Mouse (Mus musculus): ENCODE data around the gene Nit2. TPM values are rescaled to one million over a fixed set of nuclear protein-coding genes. Genes with fewer than 3 reads are reported as not detected.

Gene Nit2
- polyA plus RNA-seq, 1 experiment from 2014 or later: 65.9 TPM

DNA sequence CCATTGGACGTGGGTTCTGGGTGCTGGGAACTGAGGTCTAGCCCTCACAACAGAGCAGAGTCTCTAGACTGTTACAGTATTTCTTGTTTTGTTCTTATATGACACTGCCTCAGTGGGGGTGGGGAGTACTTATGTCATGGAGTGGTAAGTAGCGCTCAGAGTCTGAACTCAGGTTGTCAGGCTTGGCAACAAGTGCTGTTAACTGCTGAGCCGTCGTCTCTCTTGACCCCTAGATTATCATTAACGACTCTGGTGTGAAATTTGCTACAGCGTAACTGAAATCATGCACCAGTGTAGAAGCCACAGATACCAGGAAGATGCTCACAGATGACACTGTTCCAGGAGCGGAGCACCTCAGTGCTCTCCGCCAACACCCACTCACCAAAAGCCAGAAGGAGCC lies 4.0 kb upstream of the Nit2 start:
- WGBS: 90% methylated on average over 8 of the region's 8 CpGs
- H3K9me3 ChIP-seq (ENCODE audit: control insufficient read depth, low read length): no peaks in the 10 kb centered on the region
- H3K27ac ChIP-seq (ENCODE audit: low read depth, low read length): no peak overlapping the region
- H3K4me3 ChIP-seq (ENCODE audit: low read depth, low read length): no peak overlapping the region
- H3K4me1 ChIP-seq (replicated peaks; ENCODE audit: control insufficient read depth, insufficient read depth, low read length): no peaks in the 10 kb centered on the region
- ATAC-seq (replicated peaks; ENCODE audit: low FRiP score) (no peak), DNase-seq (ENCODE audit: low spot score) (no peak)
- H3K9ac ChIP-seq (ENCODE audit: low read depth, low read length): no peak overlapping the region
- no peaks in the 10 kb centered on the region for H3K36me3 ChIP-seq (ENCODE audit: control insufficient read depth, insufficient read depth, low read length)
- no peaks in the 10 kb centered on the region for H3K27me3 ChIP-seq (replicated peaks; ENCODE audit: control insufficient read depth, insufficient read depth, low read length)
- H3K4me2 ChIP-seq: no peak overlapping the region

DNA sequence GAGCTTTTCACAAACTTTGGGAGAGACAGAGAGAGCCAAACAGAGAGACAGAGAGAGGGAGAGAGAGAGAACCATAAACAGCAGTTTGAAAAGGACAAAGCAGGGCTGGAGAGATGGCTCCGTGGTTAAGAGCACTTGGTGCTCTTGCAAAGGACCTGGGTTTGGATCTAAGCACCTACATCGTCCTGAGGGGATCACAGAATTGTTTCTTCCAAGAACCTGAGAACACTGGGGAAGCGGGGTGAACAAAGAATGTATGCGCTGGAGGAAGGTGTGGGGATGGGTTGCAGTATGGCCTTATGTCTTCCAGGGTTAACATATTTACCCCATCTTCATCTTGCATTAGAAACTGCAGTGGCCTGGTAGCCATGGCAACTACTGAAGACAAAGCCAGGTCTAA lies 1.1 kb upstream of the Nit2 start:
- peaks cover 6% of the 10 kb centered on the region; the same call in 1 of the 2 replicates for H3K36me3 ChIP-seq (ENCODE audit: control insufficient read depth, insufficient read depth, low read length)
- H3K4me1 ChIP-seq (replicated peaks; ENCODE audit: control insufficient read depth, insufficient read depth, low read length): 0 out of 2 replicates have a peak, but pooled peaks cover 3% of the 10 kb centered on the region
- H3K9ac ChIP-seq (ENCODE audit: low read depth, low read length): no peak overlapping the region
- no peaks in the 10 kb centered on the region for H3K27me3 ChIP-seq (replicated peaks; ENCODE audit: control insufficient read depth, insufficient read depth, low read length)
- 75% methylated on average over 4 of the region's 4 CpGs for whole genome bisulfite sequencing
- ATAC-seq (replicated peaks; ENCODE audit: low FRiP score) (no peak), DNase-seq (ENCODE audit: low spot score) (no peak)
- H3K9me3 ChIP-seq (ENCODE audit: control insufficient read depth, low read length): no peaks in the 10 kb centered on the region
- no peak overlapping the region for H3K27ac ChIP-seq (ENCODE audit: low read depth, low read length)
- H3K4me2 ChIP-seq: no peak overlapping the region
- no peak overlapping the region for H3K4me3 ChIP-seq (ENCODE audit: low read depth, low read length)

DNA sequence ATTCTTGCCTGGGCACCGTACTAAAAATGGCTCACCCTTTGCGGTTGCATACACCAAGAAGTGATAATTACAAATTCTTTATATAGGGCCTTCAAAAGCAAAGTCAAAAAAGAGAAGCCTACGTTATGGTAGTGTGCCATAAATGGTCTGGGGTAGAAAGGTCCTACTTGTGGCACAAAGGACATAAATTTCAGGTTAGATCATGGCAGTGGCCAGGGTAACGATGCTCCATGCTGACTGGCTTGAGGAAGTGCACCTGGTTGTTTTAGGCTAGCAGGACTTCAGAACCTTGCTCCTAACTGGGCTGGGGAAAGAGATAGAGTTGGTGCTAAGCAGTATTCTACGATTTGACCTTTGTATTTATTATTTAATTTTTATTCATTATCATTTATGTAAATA lies 372 bp upstream of the Nit2 start:
- H3K27me3 ChIP-seq (replicated peaks; ENCODE audit: control insufficient read depth, insufficient read depth, low read length): no peaks in the 10 kb centered on the region
- peak overlapping the region; percentile 92 for H3K4me3 ChIP-seq (ENCODE audit: low read depth, low read length)
- no peak overlapping the region for H3K27ac ChIP-seq (ENCODE audit: low read depth, low read length)
- 0 out of 2 replicates have a peak, but pooled peaks cover 3% of the 10 kb centered on the region for H3K4me1 ChIP-seq (replicated peaks; ENCODE audit: control insufficient read depth, insufficient read depth, low read length)
- peaks cover 7% of the 10 kb centered on the region; the same call in 1 of the 2 replicates for H3K36me3 ChIP-seq (ENCODE audit: control insufficient read depth, insufficient read depth, low read length)
- peak overlapping the region; percentile 88 for H3K9ac ChIP-seq (ENCODE audit: low read depth, low read length)
- 34% methylated on average over 5 of the region's 5 CpGs for WGBS
- ATAC-seq (replicated peaks; ENCODE audit: low FRiP score): no peak
- no peaks in the 10 kb centered on the region for H3K9me3 ChIP-seq (ENCODE audit: control insufficient read depth, low read length)
- DNase-seq (ENCODE audit: low spot score): no peak
- peak overlapping the region; percentile 84 for H3K4me2 ChIP-seq

DNA sequence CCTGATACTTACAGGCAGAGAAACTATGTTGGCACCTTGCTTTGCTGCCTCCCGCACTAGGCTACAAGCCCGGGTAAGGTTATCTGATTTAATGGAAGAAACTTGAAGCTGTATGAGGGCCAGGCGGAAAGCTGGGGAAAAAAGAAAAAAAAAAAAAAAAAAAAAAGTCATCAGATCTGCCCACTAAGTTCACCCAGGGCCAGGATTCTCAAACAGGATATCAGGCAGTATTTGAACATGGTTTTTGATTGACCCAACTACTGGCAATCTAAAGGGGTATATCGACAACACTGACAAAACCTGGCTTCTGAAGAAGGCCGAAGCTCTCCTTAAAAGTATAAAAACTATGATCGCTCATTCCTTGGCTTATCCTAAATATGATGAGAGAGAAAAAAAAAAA lies 1.1 kb downstream of the Nit2 start:
- DNase-seq (ENCODE audit: low spot score) (no peak), ATAC-seq (replicated peaks; ENCODE audit: low FRiP score) (no peak)
- 0 out of 2 replicates have a peak, but pooled peaks cover 3% of the 10 kb centered on the region for H3K4me1 ChIP-seq (replicated peaks; ENCODE audit: control insufficient read depth, insufficient read depth, low read length)
- H3K36me3 ChIP-seq (ENCODE audit: control insufficient read depth, insufficient read depth, low read length): peaks cover 7% of the 10 kb centered on the region; the same call in 1 of the 2 replicates
- no peaks in the 10 kb centered on the region for H3K9me3 ChIP-seq (ENCODE audit: control insufficient read depth, low read length)
- H3K27me3 ChIP-seq (replicated peaks; ENCODE audit: control insufficient read depth, insufficient read depth, low read length): no peaks in the 10 kb centered on the region
- peak overlapping the region; percentile 92 for H3K4me3 ChIP-seq (ENCODE audit: low read depth, low read length)
- peak overlapping the region; percentile 84 for H3K4me2 ChIP-seq
- H3K27ac ChIP-seq (ENCODE audit: low read depth, low read length): peak overlapping the region; percentile 91
- WGBS: 79% methylated on average over 6 of the region's 6 CpGs
- peak overlapping the region; percentile 88; the same call in 1 of the 2 replicates for H3K9ac ChIP-seq (ENCODE audit: low read depth, low read length)

DNA sequence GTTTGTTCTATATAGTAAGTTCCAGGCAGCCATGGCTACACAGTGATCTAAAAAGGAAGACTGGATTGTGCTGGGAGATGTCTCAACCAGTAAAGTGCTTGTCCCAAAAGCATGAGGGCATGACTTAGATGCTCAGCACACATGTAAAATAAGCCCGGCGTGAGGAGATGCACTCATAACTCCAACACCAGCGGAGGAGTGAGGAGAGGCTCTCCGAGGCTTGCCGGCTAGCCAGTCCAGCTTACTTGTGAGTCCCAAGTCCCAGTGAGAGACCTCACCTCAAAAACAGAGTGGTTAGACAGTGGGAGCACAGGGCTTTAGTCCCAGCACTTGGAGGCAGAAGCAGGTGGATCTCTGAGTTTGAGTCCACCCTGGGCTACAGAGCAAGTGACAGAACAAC lies 2.0 kb downstream of the Nit2 start:
- 93% methylated on average over 5 of the region's 5 CpGs for WGBS

DNA sequence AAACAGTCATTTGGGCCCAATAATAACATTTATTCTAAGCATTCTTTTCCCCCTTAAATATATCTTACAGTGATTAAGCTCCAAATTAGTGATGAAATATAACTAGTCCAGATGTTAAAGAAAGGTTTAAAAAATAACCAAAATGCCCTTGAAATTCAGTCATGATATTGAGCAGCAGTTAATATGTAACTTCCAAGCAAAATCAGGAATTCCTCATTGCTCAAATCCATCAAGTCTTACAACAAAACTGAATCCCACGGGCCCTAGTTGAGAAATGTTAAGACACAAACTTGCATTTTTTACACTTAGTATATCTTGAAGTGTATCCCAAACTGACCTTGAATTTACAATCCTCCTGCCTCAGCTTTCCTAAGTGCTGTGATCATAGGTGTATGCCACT lies 3.4 kb downstream of the Nit2 start:
- Histone ChIP-seq H3K4me2 (no peak overlapping the region), H3K9me3 (ENCODE audit: control insufficient read depth, low read length) (no peaks in the 10 kb centered on the region)
- 85% methylated on average over 1 of the region's 1 CpGs for WGBS

More for the DNA sequence above, 2.0 kb downstream of the Nit2 start:
- Histone ChIP-seq H3K4me3 (ENCODE audit: low read depth, low read length) (no peak overlapping the region), H3K27ac (ENCODE audit: low read depth, low read length) (no peak overlapping the region), H3K9ac (ENCODE audit: low read depth, low read length) (no peak overlapping the region), H3K4me1 (replicated peaks; ENCODE audit: control insufficient read depth, insufficient read depth, low read length) (0 out of 2 replicates have a peak, but pooled peaks cover 3% of the 10 kb centered on the region), H3K27me3 (replicated peaks; ENCODE audit: control insufficient read depth, insufficient read depth, low read length) (no peaks in the 10 kb centered on the region), H3K36me3 (ENCODE audit: control insufficient read depth, insufficient read depth, low read length) (peaks cover 7% of the 10 kb centered on the region; the same call in 1 of the 2 replicates), H3K9me3 (ENCODE audit: control insufficient read depth, low read length) (no peaks in the 10 kb centered on the region), H3K4me2 (no peak overlapping the region)
- no peak for DNase-seq (ENCODE audit: low spot score)
- no peak for ATAC-seq (replicated peaks; ENCODE audit: low FRiP score)

DNA sequence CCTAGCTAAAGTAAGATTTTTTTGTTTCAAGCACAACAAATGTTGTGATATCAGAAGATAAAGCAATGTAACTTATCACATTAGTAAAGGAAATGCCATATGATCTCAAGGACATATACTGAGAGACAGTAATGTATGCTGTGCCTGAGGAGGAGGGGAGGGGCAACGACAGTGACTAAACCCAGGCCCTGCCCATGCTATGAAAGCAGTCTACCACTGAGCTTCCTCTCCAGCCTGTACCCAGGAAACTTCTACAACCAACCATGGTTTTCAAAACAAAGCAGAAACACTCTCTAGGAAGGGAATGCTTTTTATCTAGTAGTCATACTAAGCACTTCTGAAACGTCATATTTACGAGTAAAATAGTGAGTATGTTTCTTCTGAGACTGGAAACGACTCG lies 4.3 kb downstream of the Nit2 start:
- Histone ChIP-seq H3K4me3 (ENCODE audit: low read depth, low read length) (no peak overlapping the region), H3K36me3 (ENCODE audit: control insufficient read depth, insufficient read depth, low read length) (peaks cover 17% of the 10 kb centered on the region), H3K4me1 (replicated peaks; ENCODE audit: control insufficient read depth, insufficient read depth, low read length) (0 out of 2 replicates have a peak, but pooled peaks cover 3% of the 10 kb centered on the region), H3K9me3 (ENCODE audit: control insufficient read depth, low read length) (no peaks in the 10 kb centered on the region), H3K27ac (ENCODE audit: low read depth, low read length) (no peak overlapping the region), H3K27me3 (replicated peaks; ENCODE audit: control insufficient read depth, insufficient read depth, low read length) (no peaks in the 10 kb centered on the region), H3K4me2 (no peak overlapping the region), H3K9ac (ENCODE audit: low read depth, low read length) (no peak overlapping the region)
- DNase-seq (ENCODE audit: low spot score) (no peak), ATAC-seq (replicated peaks; ENCODE audit: low FRiP score) (no peak)
- 87% methylated on average over 5 of the region's 5 CpGs for WGBS

More for the DNA sequence above, 3.4 kb downstream of the Nit2 start:
- Histone ChIP-seq H3K4me1 (replicated peaks; ENCODE audit: control insufficient read depth, insufficient read depth, low read length) (0 out of 2 replicates have a peak, but pooled peaks cover 3% of the 10 kb centered on the region), H3K27ac (ENCODE audit: low read depth, low read length) (no peak overlapping the region), H3K27me3 (replicated peaks; ENCODE audit: control insufficient read depth, insufficient read depth, low read length) (no peaks in the 10 kb centered on the region), H3K9ac (ENCODE audit: low read depth, low read length) (no peak overlapping the region), H3K36me3 (ENCODE audit: control insufficient read depth, insufficient read depth, low read length) (peaks cover 14% of the 10 kb centered on the region), H3K4me3 (ENCODE audit: low read depth, low read length) (no peak overlapping the region)
- DNase-seq (ENCODE audit: low spot score) (no peak), ATAC-seq (replicated peaks; ENCODE audit: low FRiP score) (no peak)

DNA sequence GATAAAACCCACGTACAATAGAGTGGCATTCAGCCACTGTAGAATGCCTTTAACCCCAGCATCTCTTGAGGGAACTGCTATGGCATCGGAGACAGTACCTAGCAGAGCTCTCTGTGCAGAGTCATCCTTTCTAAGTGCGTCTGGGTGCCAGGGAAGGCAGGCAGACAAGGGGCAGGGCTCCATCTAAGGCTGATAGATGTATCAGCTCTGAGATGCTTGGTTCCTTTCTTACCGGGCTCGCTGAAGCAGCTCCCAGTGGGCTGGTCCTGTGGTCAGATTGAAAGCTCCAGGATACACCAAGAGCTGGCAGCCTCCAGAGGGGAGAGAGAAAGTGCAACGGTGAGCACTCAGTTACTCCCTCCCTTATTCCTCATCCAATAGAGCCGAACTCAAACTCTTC lies 7.3 kb downstream of the Nit2 start:
- H3K4me2 ChIP-seq: no peak overlapping the region
- ATAC-seq (replicated peaks; ENCODE audit: low FRiP score) (no peak), DNase-seq (ENCODE audit: low spot score) (no peak)
- no peaks in the 10 kb centered on the region for H3K27me3 ChIP-seq (replicated peaks; ENCODE audit: control insufficient read depth, insufficient read depth, low read length)
- 69% methylated on average over 7 of the region's 7 CpGs for WGBS
- H3K27ac ChIP-seq (ENCODE audit: low read depth, low read length): no peak overlapping the region
- no peak overlapping the region for H3K9ac ChIP-seq (ENCODE audit: low read depth, low read length)
- H3K36me3 ChIP-seq (ENCODE audit: control insufficient read depth, insufficient read depth, low read length): peaks cover 22% of the 10 kb centered on the region
- H3K9me3 ChIP-seq (ENCODE audit: control insufficient read depth, low read length): no peaks in the 10 kb centered on the region
- H3K4me3 ChIP-seq (ENCODE audit: low read depth, low read length): no peak overlapping the region
- H3K4me1 ChIP-seq (replicated peaks; ENCODE audit: control insufficient read depth, insufficient read depth, low read length): peaks cover 4% of the 10 kb centered on the region

DNA sequence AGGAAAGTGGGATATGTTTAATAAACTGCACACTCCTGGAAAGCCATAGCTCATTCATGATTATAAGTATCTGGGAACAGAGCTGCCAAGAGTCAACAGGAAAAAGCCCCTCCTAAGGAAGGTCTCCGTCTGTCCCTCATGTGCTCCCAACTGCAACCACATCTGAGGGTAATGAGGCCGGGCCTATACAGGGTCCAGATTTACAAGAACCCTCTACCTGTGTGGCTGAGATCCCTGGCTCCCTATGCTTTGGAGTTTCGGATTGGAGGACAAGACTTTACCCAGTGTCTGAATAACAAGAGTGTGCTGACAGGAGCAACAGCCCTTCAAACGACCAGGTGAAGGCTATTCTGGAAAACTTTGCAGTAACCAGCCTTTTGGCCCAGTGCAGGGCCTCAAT lies 9.4 kb downstream of the Nit2 start:
- no peak overlapping the region for H3K4me2 ChIP-seq
- peaks cover 24% of the 10 kb centered on the region for H3K36me3 ChIP-seq (ENCODE audit: control insufficient read depth, insufficient read depth, low read length)
- ATAC-seq (replicated peaks; ENCODE audit: low FRiP score): no peak
- peaks cover 4% of the 10 kb centered on the region for H3K4me1 ChIP-seq (replicated peaks; ENCODE audit: control insufficient read depth, insufficient read depth, low read length)
- H3K9ac ChIP-seq (ENCODE audit: low read depth, low read length): no peak overlapping the region
- no peak overlapping the region for H3K27ac ChIP-seq (ENCODE audit: low read depth, low read length)
- DNase-seq (ENCODE audit: low spot score): no peak
- no peaks in the 10 kb centered on the region for H3K27me3 ChIP-seq (replicated peaks; ENCODE audit: control insufficient read depth, insufficient read depth, low read length)
- no peaks in the 10 kb centered on the region for H3K9me3 ChIP-seq (ENCODE audit: control insufficient read depth, low read length)
- 71% methylated on average over 4 of the region's 4 CpGs for WGBS
- no peak overlapping the region for H3K4me3 ChIP-seq (ENCODE audit: low read depth, low read length)
